Mouse (Mus musculus) C2C12 (cell line): ENCODE measurements around the gene Sec24b.

ENCODE experiments used
- CEBPB ChIP-seq: IDR thresholded peaks from one replicate; pipeline ENCODE4 v1.6.1; 2011; ENCODE audit warnings: low read depth, mild to moderate bottlenecking, control low read depth, moderate library complexity
- CTCF ChIP-seq: IDR thresholded peaks from one replicate; pipeline ENCODE4 v1.5.1; 2011; ENCODE audit not compliant: control insufficient read depth, insufficient read depth, insufficient read length
- FOSL1 ChIP-seq: IDR thresholded peaks from one replicate; pipeline ENCODE4 v1.8.0; 2011; ENCODE audit warnings: mild to moderate bottlenecking, low read length; ENCODE audit not compliant: poor library complexity, insufficient read depth, severe bottlenecking
- MAX ChIP-seq: IDR thresholded peaks from one replicate; pipeline ENCODE4 v1.6.1; 2011; ENCODE audit warnings: mild to moderate bottlenecking, control low read depth
- MYOD1 ChIP-seq: IDR thresholded peaks from one replicate; pipeline ENCODE4 v1.6.1; 2011; ENCODE audit warnings: low read depth; ENCODE audit not compliant: control insufficient read depth, insufficient read length
- MYOG ChIP-seq: IDR thresholded peaks from one replicate; pipeline ENCODE4 v1.6.1; 2011; ENCODE audit not compliant: control insufficient read depth, insufficient read length; ENCODE audit errors: extremely low read depth
- USF1 ChIP-seq: IDR thresholded peaks from one replicate; pipeline ENCODE4 v1.6.1; 2011; ENCODE audit warnings: low read depth, mild to moderate bottlenecking, control low read depth, moderate library complexity

DNA sequence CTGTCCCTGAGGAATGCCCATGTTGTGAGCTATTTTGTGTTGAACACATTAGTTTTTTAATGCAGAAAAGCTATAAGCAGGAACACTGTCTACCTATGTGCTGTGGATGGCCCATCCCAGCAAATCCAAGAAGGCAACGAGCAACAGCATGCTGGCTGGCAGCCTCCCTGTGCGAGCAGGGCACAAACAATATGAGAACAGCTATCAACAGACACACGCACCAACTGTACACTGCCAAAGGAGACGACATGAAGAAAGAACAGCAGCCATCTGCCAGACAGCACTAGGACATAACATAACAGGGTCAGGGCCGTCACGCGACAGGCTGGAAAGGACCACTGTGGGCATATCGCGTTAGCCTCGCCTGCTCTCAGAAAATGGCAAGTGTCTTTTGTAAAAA is 35.2 kb downstream of the Sec24b start:
- no peak for TF ChIP-seq CTCF
- TF ChIP-seq CEBPB = no peak
- TF ChIP-seq MYOD1 = no peak
- TF ChIP-seq MYOG = no peak
- no peak for TF ChIP-seq MAX
- no peak for TF ChIP-seq USF1
- no peak for TF ChIP-seq FOSL1
